Mouse (Mus musculus): Measurements from ENCODE around the gene Pim3.

GRCm38 (mm10) chr15:88856613-88857012 lies 5.4 kb upstream of the Pim3 start:
- TF ChIP-seq CTCF (IDR thresholded peaks at IDR 0.05; ENCODE audit: extremely low read depth, insufficient read length, insufficient replicate concordance, low read depth, low read length), result no peak
- TF ChIP-seq POLR2A (IDR thresholded peaks at IDR 0.05; ENCODE audit: low read depth, low read length), result no peak
